Mouse (Mus musculus): ENCODE measurements around the gene Hbs1l.

Hbs1l gene

GRCm38 (mm10) chr10:21295759-21296621 is at the start of gene Hbs1l:
Gene Hbs1l (plus strand): TSS chr10:21295979.
- peak; percentile 91 for DNase-seq (ENCODE audit: extremely low spot score, low spot score)

GRCm38 (mm10) chr10:21248556-21248955 is 47.2 kb upstream of the Hbs1l start:
- DNase-seq (ENCODE audit: extremely low spot score, low spot score), result no peak

GRCm38 (mm10) chr10:21251881-21252534 is 43.8 kb upstream of the Hbs1l start:
- no peak for DNase-seq (ENCODE audit: extremely low spot score, low spot score)

GRCm38 (mm10) chr10:21252800-21253199 is 43.0 kb upstream of the Hbs1l start:
- no peak for DNase-seq (ENCODE audit: extremely low spot score, low spot score)

GRCm38 (mm10) chr10:21254266-21255140 is 41.3 kb upstream of the Hbs1l start:
- DNase-seq (ENCODE audit: extremely low spot score, low spot score), result no peak

GRCm38 (mm10) chr10:21257244-21257643 is 38.5 kb upstream of the Hbs1l start:
- no peak for DNase-seq (ENCODE audit: extremely low spot score, low spot score)

GRCm38 (mm10) chr10:21259649-21260048 is 36.1 kb upstream of the Hbs1l start:
- DNase-seq (ENCODE audit: extremely low spot score, low spot score), result no peak

GRCm38 (mm10) chr10:21265188-21265587 is 30.6 kb upstream of the Hbs1l start:
- no peak for DNase-seq (ENCODE audit: extremely low spot score, low spot score)

- DNase-seq (ENCODE audit: extremely low spot score, low spot score), result no peak
Measured at GRCm38 (mm10) chr10:21267452-21267851, 28.3 kb upstream of the Hbs1l start.

- DNase-seq (ENCODE audit: extremely low spot score, low spot score), result no peak
Measured at GRCm38 (mm10) chr10:21268786-21269410, 26.9 kb upstream of the Hbs1l start.

- DNase-seq (ENCODE audit: extremely low spot score, low spot score), result no peak
Measured at GRCm38 (mm10) chr10:21269920-21270319, 25.9 kb upstream of the Hbs1l start.

- DNase-seq (ENCODE audit: extremely low spot score, low spot score), result no peak
Measured at GRCm38 (mm10) chr10:21270905-21271304, 24.9 kb upstream of the Hbs1l start.

GRCm38 (mm10) chr10:21271310-21271709 is 24.5 kb upstream of the Hbs1l start:
- no peak for DNase-seq (ENCODE audit: extremely low spot score, low spot score)

- no peak for DNase-seq (ENCODE audit: extremely low spot score, low spot score)
Measured at GRCm38 (mm10) chr10:21271785-21272184, 24.0 kb upstream of the Hbs1l start.

GRCm38 (mm10) chr10:21287243-21288127 is 8.3 kb upstream of the Hbs1l start:
- no peak for DNase-seq (ENCODE audit: extremely low spot score, low spot score)

GRCm38 (mm10) chr10:21291228-21291627 is 4.6 kb upstream of the Hbs1l start:
- DNase-seq (ENCODE audit: extremely low spot score, low spot score), result no peak

GRCm38 (mm10) chr10:21294217-21294616 is 1.6 kb upstream of the Hbs1l start:
- DNase-seq (ENCODE audit: extremely low spot score, low spot score), result no peak

GRCm38 (mm10) chr10:21295397-21295758 is 401 bp upstream of the Hbs1l start:
- DNase-seq (ENCODE audit: extremely low spot score, low spot score), result no peak

GRCm38 (mm10) chr10:21298972-21299371 is 3.2 kb downstream of the Hbs1l start:
- no peak for DNase-seq (ENCODE audit: extremely low spot score, low spot score)

GRCm38 (mm10) chr10:21301822-21302221 is 6.0 kb downstream of the Hbs1l start:
- no peak for DNase-seq (ENCODE audit: extremely low spot score, low spot score)

Measured in neural tube, embryonic 10.5 days (tissue).